Mouse (Mus musculus) hindbrain, embryonic 15.5 days (tissue): ENCODE results near the gene Mrps18a. TPM values are rescaled to one million over a fixed set of nuclear protein-coding genes. Genes with fewer than 3 reads are reported as not detected.
A peak's percentile ranks its signal among the peaks of the same experiment; 100 is the strongest.

Experiments used
- ATAC-seq: fragments of 200-750 bp; cut with Nextera tagmentation; 2 replicates; pipeline ENCODE4 v1.8.0; 2017; ENCODE audit warnings: low read depth, moderate number of reproducible peaks, moderate TSS enrichment; ENCODE audit not compliant: low FRiP score
- H3K27ac ChIP-seq: fragments of 300-500 bp; sonication (generic); replicated peaks from 2 replicates; pipeline ENCODE4 v1.5.1; 2015; ENCODE audit warnings: mild to moderate bottlenecking, inconsistent platforms
- H3K27me3 ChIP-seq: fragments of 300-500 bp; sonication (generic); 2 replicates; pipeline ENCODE4 v1.6.1; 2015; ENCODE audit warnings: control low read depth, inconsistent platforms
- H3K36me3 ChIP-seq: fragments of 300-500 bp; sonication (generic); 2 replicates; pipeline ENCODE4 v1.6.1; 2015; ENCODE audit warnings: control low read depth, inconsistent platforms
- H3K4me1 ChIP-seq: fragments of 300-500 bp; sonication (generic); replicated peaks from 2 replicates; pipeline ENCODE4 v1.6.1; 2015; ENCODE audit warnings: control low read depth, inconsistent platforms
- H3K4me2 ChIP-seq: fragments of 300-500 bp; sonication (generic); 2 replicates; pipeline ENCODE4 v1.6.1; 2015; ENCODE audit warnings: moderate library complexity, mild to moderate bottlenecking, inconsistent platforms
- H3K4me3 ChIP-seq: fragments of 300-500 bp; sonication (generic); 2 replicates; pipeline ENCODE4 v1.5.1; 2015; ENCODE audit warnings: mild to moderate bottlenecking, inconsistent platforms
- H3K9ac ChIP-seq: fragments of 300-500 bp; sonication (generic); 2 replicates; pipeline ENCODE4 v1.6.1; 2015; ENCODE audit warnings: inconsistent platforms
- H3K9me3 ChIP-seq: fragments of 300-500 bp; sonication (generic); 2 replicates; pipeline ENCODE4 v1.6.1; 2016; ENCODE audit warnings: control low read depth, inconsistent platforms
- WGBS: fragments of 180-500 bp; shearing (Covaris S2); methylation state at CpG from one replicate; pipeline ENCODE4 v1.1.7; 2015; 5-methylcytosine and 5-hydroxymethylcytosine counted together
- polyA plus RNA-seq: library from polyadenylated mRNA; unstranded; fragments of >200 nt; fragmentation: Nextera tagmentation; extraction: Ambion mirVana; gene quantifications from 2 replicates; pipeline ENCODE4 v1.2.1, GENCODE M21; 2015

Mrps18a gene
- polyA plus RNA-seq, 1 experiment from 2014 or later, result 154 TPM

- Histone ChIP-seq H3K4me1 (peaks cover 14% of the 10 kb centered on the region), H3K9me3 (no peaks in the 10 kb centered on the region), H3K4me3 (no peak overlapping the region), H3K9ac (no peak overlapping the region), H3K27me3 (no peaks in the 10 kb centered on the region), H3K36me3 (no peaks in the 10 kb centered on the region), H3K27ac (no peak overlapping the region), H3K4me2 (no peak overlapping the region)
- 72% methylated on average over 2 of the region's 2 CpGs for WGBS
- no peak for ATAC-seq
Observed at GRCm38 (mm10) chr17:46079037-46079436, 31.7 kb upstream of the Mrps18a start.

- 36% methylated on average over 7 of the region's 7 CpGs for WGBS
- Histone ChIP-seq H3K9ac (no peak overlapping the region), H3K4me1 (peaks cover 20% of the 10 kb centered on the region), H3K36me3 (no peaks in the 10 kb centered on the region), H3K27ac (no peak overlapping the region), H3K4me2 (no peak overlapping the region), H3K27me3 (no peaks in the 10 kb centered on the region), H3K4me3 (no peak overlapping the region), H3K9me3 (no peaks in the 10 kb centered on the region)
- ATAC-seq, result no peak
Observed at GRCm38 (mm10) chr17:46080388-46080787, 30.4 kb upstream of the Mrps18a start.

- H3K9ac ChIP-seq, result no peak overlapping the region
- 72% methylated on average over 5 of the region's 5 CpGs for WGBS
- no peak overlapping the region for H3K4me3 ChIP-seq
- no peak overlapping the region for H3K27ac ChIP-seq
- no peaks in the 10 kb centered on the region for H3K9me3 ChIP-seq
- no peaks in the 10 kb centered on the region for H3K27me3 ChIP-seq
- no peak for ATAC-seq
- H3K4me1 ChIP-seq, result peaks cover 20% of the 10 kb centered on the region
- H3K4me2 ChIP-seq, result no peak overlapping the region
- no peaks in the 10 kb centered on the region for H3K36me3 ChIP-seq
Observed at GRCm38 (mm10) chr17:46081042-46081441, 29.7 kb upstream of the Mrps18a start.

GRCm38 (mm10) chr17:46081657-46082056 is 29.1 kb upstream of the Mrps18a start:
- H3K4me1 ChIP-seq, result peaks cover 24% of the 10 kb centered on the region
- no peak for ATAC-seq

GRCm38 (mm10) chr17:46083381-46083780 is 27.4 kb upstream of the Mrps18a start:
- Histone ChIP-seq H3K27me3 (no peaks in the 10 kb centered on the region), H3K9me3 (no peaks in the 10 kb centered on the region), H3K4me2 (no peak overlapping the region; the same call in 1 of the 2 replicates), H3K9ac (no peak overlapping the region), H3K4me1 (peaks cover 24% of the 10 kb centered on the region), H3K4me3 (no peak overlapping the region), H3K36me3 (no peaks in the 10 kb centered on the region), H3K27ac (peak overlapping the region; percentile 67; the same call in 1 of the 2 replicates)
- 84% methylated on average over 3 of the region's 3 CpGs for WGBS
- no peak for ATAC-seq

More at GRCm38 (mm10) chr17:46081657-46082056, 29.1 kb upstream of the Mrps18a start:
- Histone ChIP-seq H3K4me2 (no peak overlapping the region), H3K4me3 (no peak overlapping the region), H3K9me3 (no peaks in the 10 kb centered on the region), H3K9ac (no peak overlapping the region), H3K36me3 (no peaks in the 10 kb centered on the region), H3K27me3 (no peaks in the 10 kb centered on the region), H3K27ac (no peak overlapping the region)
- 66% methylated on average over 7 of the region's 7 CpGs for WGBS

- peaks cover 24% of the 10 kb centered on the region for H3K4me1 ChIP-seq
- WGBS, result 7% methylated on average over 10 of the region's 10 CpGs
- peak overlapping the region; percentile 67 for H3K27ac ChIP-seq
- peak overlapping the region; percentile 37 for H3K4me2 ChIP-seq
- no peaks in the 10 kb centered on the region for H3K27me3 ChIP-seq
- peak; percentile 91 for ATAC-seq
- H3K4me3 ChIP-seq, result no peak overlapping the region
- no peaks in the 10 kb centered on the region for H3K9me3 ChIP-seq
- no peak overlapping the region for H3K9ac ChIP-seq
- no peaks in the 10 kb centered on the region for H3K36me3 ChIP-seq
Observed at GRCm38 (mm10) chr17:46084091-46084501, 26.7 kb upstream of the Mrps18a start.

- no peak for ATAC-seq
- Histone ChIP-seq H3K27me3 (no peaks in the 10 kb centered on the region), H3K4me1 (peaks cover 24% of the 10 kb centered on the region), H3K27ac (no peak overlapping the region), H3K9ac (no peak overlapping the region), H3K36me3 (no peaks in the 10 kb centered on the region), H3K9me3 (no peaks in the 10 kb centered on the region), H3K4me2 (no peak overlapping the region), H3K4me3 (no peak overlapping the region)
- WGBS, result 46% methylated on average over 17 of the region's 17 CpGs
Observed at GRCm38 (mm10) chr17:46086341-46086870, 24.4 kb upstream of the Mrps18a start.

- Histone ChIP-seq H3K9ac (no peak overlapping the region), H3K4me1 (peaks cover under 1% of the 10 kb centered on the region; the same call in 1 of the 2 replicates), H3K4me3 (no peak overlapping the region), H3K27me3 (no peaks in the 10 kb centered on the region), H3K9me3 (no peaks in the 10 kb centered on the region), H3K36me3 (no peaks in the 10 kb centered on the region), H3K27ac (no peak overlapping the region), H3K4me2 (no peak overlapping the region)
- ATAC-seq, result no peak
- WGBS, result 91% methylated on average over 1 of the region's 1 CpGs
Observed at GRCm38 (mm10) chr17:46091351-46091750, 19.4 kb upstream of the Mrps18a start.

GRCm38 (mm10) chr17:46091899-46092298 is 18.9 kb upstream of the Mrps18a start:
- H3K36me3 ChIP-seq, result no peaks in the 10 kb centered on the region
- no peak overlapping the region for H3K4me3 ChIP-seq
- no peak overlapping the region for H3K9ac ChIP-seq
- H3K4me2 ChIP-seq, result no peak overlapping the region
- no peaks in the 10 kb centered on the region for H3K4me1 ChIP-seq
- no peak overlapping the region for H3K27ac ChIP-seq
- no peaks in the 10 kb centered on the region for H3K27me3 ChIP-seq
- ATAC-seq, result no peak
- H3K9me3 ChIP-seq, result no peaks in the 10 kb centered on the region
- WGBS, result 78% methylated on average over 14 of the region's 14 CpGs

GRCm38 (mm10) chr17:46098525-46098924 is 12.3 kb upstream of the Mrps18a start:
- H3K36me3 ChIP-seq, result no peaks in the 10 kb centered on the region
- no peak for ATAC-seq
- H3K27me3 ChIP-seq, result no peaks in the 10 kb centered on the region
- H3K4me3 ChIP-seq, result no peak overlapping the region
- H3K4me1 ChIP-seq, result no peaks in the 10 kb centered on the region
- no peak overlapping the region for H3K27ac ChIP-seq
- no peak overlapping the region for H3K4me2 ChIP-seq
- 70% methylated on average over 8 of the region's 8 CpGs for WGBS
- H3K9me3 ChIP-seq, result no peaks in the 10 kb centered on the region
- H3K9ac ChIP-seq, result no peak overlapping the region

- ATAC-seq, result no peak
- 86% methylated on average over 9 of the region's 9 CpGs for WGBS
- Histone ChIP-seq H3K9ac (no peak overlapping the region), H3K4me3 (no peak overlapping the region), H3K9me3 (no peaks in the 10 kb centered on the region), H3K36me3 (no peaks in the 10 kb centered on the region), H3K4me1 (no peaks in the 10 kb centered on the region), H3K27me3 (no peaks in the 10 kb centered on the region), H3K4me2 (no peak overlapping the region), H3K27ac (no peak overlapping the region)
Observed at GRCm38 (mm10) chr17:46101906-46102305, 8.9 kb upstream of the Mrps18a start.

GRCm38 (mm10) chr17:46102608-46103159 is 8.1 kb upstream of the Mrps18a start:
- Histone ChIP-seq H3K27ac (no peak overlapping the region), H3K9me3 (no peaks in the 10 kb centered on the region), H3K9ac (no peak overlapping the region), H3K36me3 (no peaks in the 10 kb centered on the region), H3K4me1 (no peaks in the 10 kb centered on the region), H3K4me3 (no peak overlapping the region), H3K4me2 (no peak overlapping the region), H3K27me3 (no peaks in the 10 kb centered on the region)
- no peak for ATAC-seq
- 35% methylated on average over 8 of the region's 8 CpGs for WGBS

GRCm38 (mm10) chr17:46104487-46104886 is 6.3 kb upstream of the Mrps18a start:
- peak; percentile 56; the same call in 1 of the 2 replicates for ATAC-seq

More at GRCm38 (mm10) chr17:46104487-46104886, 6.3 kb upstream of the Mrps18a start:
- Histone ChIP-seq H3K27ac (no peak overlapping the region), H3K27me3 (peaks cover 6% of the 10 kb centered on the region; the same call in 1 of the 2 replicates), H3K9me3 (no peaks in the 10 kb centered on the region), H3K9ac (no peak overlapping the region), H3K4me2 (no peak overlapping the region), H3K36me3 (no peaks in the 10 kb centered on the region), H3K4me1 (no peaks in the 10 kb centered on the region), H3K4me3 (no peak overlapping the region)
- WGBS, result 42% methylated on average over 12 of the region's 12 CpGs
